Mouse (Mus musculus) lung, postnatal 0 days (tissue): ENCODE measurements around the gene Camkv. TPM values are rescaled to one million over a fixed set of nuclear protein-coding genes. Genes with fewer than 3 reads are reported as not detected.
A peak's percentile ranks its signal among the peaks of the same experiment; 100 is the strongest.

ENCODE experiments used
- ATAC-seq: fragments of 200-750 bp; cut with Nextera tagmentation; 2 replicates; pipeline ENCODE4 v1.8.0; 2017; ENCODE audit warnings: moderate library complexity
- DNase-seq: peaks from one replicate; pipeline ENCODE4 v3.0.0-alpha.2; 2016; ENCODE audit warnings: low spot score
- H3K27ac ChIP-seq: fragments of 300-500 bp; sonication (generic); 2 replicates; pipeline ENCODE4 v1.5.1; 2014; ENCODE audit warnings: antibody characterized with exemption, mild to moderate bottlenecking, low read length, mixed read lengths
- H3K27me3 ChIP-seq: fragments of 300-500 bp; sonication (generic); replicated peaks from 2 replicates; pipeline ENCODE4 v1.6.1; 2014; ENCODE audit warnings: low read length, mixed read lengths; ENCODE audit not compliant: insufficient read depth
- H3K36me3 ChIP-seq: fragments of 300-500 bp; sonication (generic); 2 replicates; pipeline ENCODE4 v1.6.1; 2014; ENCODE audit warnings: low read length, mixed read lengths; ENCODE audit not compliant: insufficient read depth
- H3K4me1 ChIP-seq: fragments of 300-500 bp; sonication (generic); 2 replicates; pipeline ENCODE4 v1.6.1; 2014; ENCODE audit warnings: antibody characterized with exemption, low read depth, low read length, mixed read lengths; ENCODE audit not compliant: insufficient read depth
- H3K4me2 ChIP-seq: fragments of 300-500 bp; sonication (generic); replicated peaks from 2 replicates; pipeline ENCODE4 v1.6.1; 2014; ENCODE audit warnings: low read depth, mild to moderate bottlenecking, low read length, moderate library complexity, mixed read lengths
- H3K4me3 ChIP-seq: fragments of 300-500 bp; sonication (generic); 2 replicates; pipeline ENCODE4 v1.5.1; 2014; ENCODE audit warnings: low read depth, low read length
- H3K9ac ChIP-seq: fragments of 300-500 bp; sonication (generic); replicated peaks from 2 replicates; pipeline ENCODE4 v1.6.1; 2014; ENCODE audit warnings: low read depth, mild to moderate bottlenecking
- H3K9me3 ChIP-seq: fragments of 300-500 bp; sonication (generic); 2 replicates; pipeline ENCODE4 v1.6.1; 2016; ENCODE audit warnings: low read length, mixed read lengths
- CTCF ChIP-seq: IDR thresholded peaks from 2 replicates; pipeline ENCODE4 v1.5.1; 2016; ENCODE audit warnings: antibody characterized with exemption, mild to moderate bottlenecking
- EP300 ChIP-seq: IDR thresholded peaks from 2 replicates; pipeline ENCODE4 v1.6.1; 2016; ENCODE audit warnings: antibody characterized with exemption, mild to moderate bottlenecking, control low read depth
- WGBS: fragments of 180-500 bp; shearing (Covaris S2); extraction: QIAGEN DNeasy Blood & Tissue Kit; methylation state at CpG from one replicate; pipeline ENCODE4 v1.1.7; 2014; 5-methylcytosine and 5-hydroxymethylcytosine counted together
- polyA plus RNA-seq: library from polyadenylated mRNA; unstranded; fragments of >200 nt; fragmentation: Nextera tagmentation; extraction: Ambion mirVana; gene quantifications from 2 replicates; pipeline ENCODE4 v1.2.1, GENCODE M21; 2015

Camkv gene
- polyA plus RNA-seq, result 0.12 and 0.35 TPM in 2 replicates

- Histone ChIP-seq H3K36me3 (no peaks in the 10 kb centered on the region), H3K4me2 (peak within 1 kb of the TSS; percentile 66), H3K27me3 (peaks cover 6% of the 10 kb centered on the region; the same call in 1 of the 2 replicates), H3K4me3 (peak within 1 kb of the TSS; percentile 28), H3K9me3 (no peaks in the 10 kb centered on the region), H3K9ac (peak within 1 kb of the TSS; percentile 16; the same call in 1 of the 2 replicates), H3K27ac (no peak within 1 kb of the TSS), H3K4me1 (peaks cover 4% of the 10 kb centered on the region; the same call in 1 of the 2 replicates)
- DNase-seq (no peak), ATAC-seq (no peak)
- TF ChIP-seq EP300, result no peak
- TF ChIP-seq CTCF, result no peak
- 15% methylated on average over 3 of the region's 3 CpGs for WGBS
Observed at GRCm38 (mm10) chr9:107935374-107935773, at the start of gene Camkv. Gene Camkv, plus strand, starts transcription at chr9:107935674.

- H3K27me3 ChIP-seq, result no peaks in the 10 kb centered on the region
- peak; percentile 76 for TF ChIP-seq EP300
- no peak for TF ChIP-seq CTCF
- H3K9me3 ChIP-seq, result no peaks in the 10 kb centered on the region
- H3K27ac ChIP-seq, result peak within 1 kb of the TSS; percentile 76
- under 1% methylated on average over 28 of the region's 28 CpGs for WGBS
- no peaks in the 10 kb centered on the region for H3K36me3 ChIP-seq
- DNase-seq (peak; percentile 96), ATAC-seq (peak; percentile 98)
- H3K4me1 ChIP-seq, result no peaks in the 10 kb centered on the region
- peak within 1 kb of the TSS; percentile 62 for H3K4me3 ChIP-seq
- H3K4me2 ChIP-seq, result peak within 1 kb of the TSS; percentile 91
- H3K9ac ChIP-seq, result peak within 1 kb of the TSS; percentile 68
Observed at GRCm38 (mm10) chr9:107887804-107888266, 47.6 kb upstream of the Camkv start, which contains the start of gene Mon1a. Gene Mon1a, plus strand, starts transcription at chr9:107888151.

- H3K4me1 ChIP-seq, result no peaks in the 10 kb centered on the region
- peak overlapping the region; percentile 68 for H3K9ac ChIP-seq
- no peaks in the 10 kb centered on the region for H3K27me3 ChIP-seq
- H3K4me2 ChIP-seq, result peak overlapping the region; percentile 91
- TF ChIP-seq EP300 (no peak), CTCF (peak; percentile 20; the same call in 1 of the 2 replicates)
- DNase-seq, result peak; percentile 56
- no peaks in the 10 kb centered on the region for H3K9me3 ChIP-seq
- H3K4me3 ChIP-seq, result peak overlapping the region; percentile 62
- peak; percentile 67 for ATAC-seq
- 2% methylated on average over 18 of the region's 18 CpGs for WGBS
- no peaks in the 10 kb centered on the region for H3K36me3 ChIP-seq
- peak overlapping the region; percentile 76 for H3K27ac ChIP-seq
Observed at GRCm38 (mm10) chr9:107888267-107888850, 47.1 kb upstream of the Camkv start.

GRCm38 (mm10) chr9:107890260-107890659 lies 45.2 kb upstream of the Camkv start:
- TF ChIP-seq EP300, result no peak
- TF ChIP-seq CTCF, result no peak
- H3K27me3 ChIP-seq, result no peaks in the 10 kb centered on the region
- 56% methylated on average over 6 of the region's 6 CpGs for WGBS
- H3K36me3 ChIP-seq, result no peaks in the 10 kb centered on the region
- H3K9me3 ChIP-seq, result no peaks in the 10 kb centered on the region
- no peak overlapping the region for H3K4me3 ChIP-seq
- no peaks in the 10 kb centered on the region for H3K4me1 ChIP-seq
- no peak for ATAC-seq
- peak overlapping the region; percentile 32; the same call in 1 of the 2 replicates for H3K27ac ChIP-seq
- H3K9ac ChIP-seq, result no peak overlapping the region
- DNase-seq, result no peak
- H3K4me2 ChIP-seq, result no peak overlapping the region

GRCm38 (mm10) chr9:107891023-107891422 lies 44.5 kb upstream of the Camkv start:
- TF ChIP-seq EP300, result no peak
- TF ChIP-seq CTCF, result peak; percentile 59
- no peak overlapping the region for H3K27ac ChIP-seq
- no peaks in the 10 kb centered on the region for H3K36me3 ChIP-seq
- ATAC-seq (no peak), DNase-seq (no peak)
- H3K27me3 ChIP-seq, result no peaks in the 10 kb centered on the region
- H3K4me2 ChIP-seq, result no peak overlapping the region
- no peak overlapping the region for H3K4me3 ChIP-seq
- no peaks in the 10 kb centered on the region for H3K9me3 ChIP-seq
- 100% methylated on average over 1 of the region's 1 CpGs for whole genome bisulfite sequencing
- no peaks in the 10 kb centered on the region for H3K4me1 ChIP-seq
- no peak overlapping the region for H3K9ac ChIP-seq

- no peak for ATAC-seq
- no peak overlapping the region for H3K9ac ChIP-seq
- peaks cover 3% of the 10 kb centered on the region; the same call in 1 of the 2 replicates for H3K36me3 ChIP-seq
- no peak overlapping the region for H3K27ac ChIP-seq
- no peak for DNase-seq
- H3K4me3 ChIP-seq, result no peak overlapping the region
- WGBS, result 84% methylated on average over 10 of the region's 10 CpGs
- no peaks in the 10 kb centered on the region for H3K4me1 ChIP-seq
- H3K9me3 ChIP-seq, result no peaks in the 10 kb centered on the region
- no peak overlapping the region for H3K4me2 ChIP-seq
- TF ChIP-seq EP300 (no peak), CTCF (no peak)
- H3K27me3 ChIP-seq, result no peaks in the 10 kb centered on the region
Observed at GRCm38 (mm10) chr9:107898563-107898962, 36.9 kb upstream of the Camkv start.
